Mouse (Mus musculus) small intestine, adult 2 months (tissue): ENCODE measurements at regions not wholly inside any gene's neighbourhood (a gene's known extent, or its start where the extent isn't known, plus 50 kb on each side); places are given as distances from the start of the nearest gene placed in this dataset.
A peak's percentile ranks its signal among the peaks of the same experiment; 100 is the strongest.

ENCODE experiments used
- CTCF ChIP-seq: fragments of 200-500 bp; IDR thresholded peaks from 2 replicates; pipeline ENCODE4 v1.5.1; 2012; ENCODE audit warnings: low read depth, mild to moderate bottlenecking, control low read depth, inconsistent platforms, low read length, moderate library complexity, mixed read lengths; ENCODE audit not compliant: insufficient replicate concordance, insufficient read length; ENCODE audit errors: extremely low read depth
- POLR2A ChIP-seq: fragments of 200-500 bp; IDR thresholded peaks from 2 replicates; pipeline ENCODE4 v1.6.1; 2012; ENCODE audit warnings: low read depth, mild to moderate bottlenecking, control low read depth, inconsistent platforms, low read length, moderate library complexity

- TF ChIP-seq CTCF (peak; percentile 70; the same call in 1 of the 2 replicates), POLR2A (no peak)
These were observed 168.7 kb downstream of the Klf7 start for GRCm38 (mm10) chr1:63953229-63953883.
